Mouse (Mus musculus): ENCODE measurements around the gene Zfp609. TPM values are rescaled to one million over a fixed set of nuclear protein-coding genes. Genes with fewer than 3 reads are reported as not detected.
"Not testable (repeated sequence)": the region's sequence is repeated elsewhere in the genome, so short reads cannot be mapped to it uniquely, and the experiment has no call there.

The Zfp609 gene
- polyA plus RNA-seq, 1 experiment from 2014 or later = 8.5 TPM

- no peaks in the 10 kb centered on the region for H3K9me3 ChIP-seq (replicated peaks)
- H3K4me1 ChIP-seq = peaks cover 34% of the 10 kb centered on the region
- 57% methylated on average over 4 of the region's 4 CpGs for WGBS
- H3K27ac ChIP-seq (replicated peaks) = no peak overlapping the region
- H3K36me3 ChIP-seq = no peaks in the 10 kb centered on the region
- no peak overlapping the region for H3K4me2 ChIP-seq (replicated peaks)
- no peak; the same call in 1 of the 2 replicates for ATAC-seq (ENCODE audit: insufficient number of reproducible peaks, low FRiP score, low TSS enrichment, low read depth)
- H3K27me3 ChIP-seq = no peaks in the 10 kb centered on the region
- H3K9ac ChIP-seq = no peak overlapping the region
- H3K4me3 ChIP-seq (replicated peaks) = no peak overlapping the region
Observed at GRCm38 (mm10) chr9:65788556-65788955, 38.8 kb downstream of the Zfp609 start.

GRCm38 (mm10) chr9:65787829-65788344 lies 39.5 kb downstream of the Zfp609 start:
- Histone ChIP-seq H3K4me2 (replicated peaks) (no peak overlapping the region), H3K27ac (replicated peaks) (no peak overlapping the region), H3K36me3 (no peaks in the 10 kb centered on the region), H3K4me3 (replicated peaks) (no peak overlapping the region), H3K4me1 (peaks cover 34% of the 10 kb centered on the region), H3K9me3 (replicated peaks) (no peaks in the 10 kb centered on the region), H3K9ac (no peak overlapping the region), H3K27me3 (no peaks in the 10 kb centered on the region)
- 77% methylated on average over 4 of the region's 4 CpGs for WGBS
- ATAC-seq (ENCODE audit: insufficient number of reproducible peaks, low FRiP score, low TSS enrichment, low read depth) = no peak

- no peak overlapping the region for H3K9ac ChIP-seq
Observed at GRCm38 (mm10) chr9:65786885-65787787, 40.2 kb downstream of the Zfp609 start.

GRCm38 (mm10) chr9:65785772-65786368 lies 41.5 kb downstream of the Zfp609 start:
- no peak overlapping the region for H3K9ac ChIP-seq
- H3K27me3 ChIP-seq = no peaks in the 10 kb centered on the region
- no peaks in the 10 kb centered on the region for H3K9me3 ChIP-seq (replicated peaks)
- no peak for ATAC-seq (ENCODE audit: insufficient number of reproducible peaks, low FRiP score, low TSS enrichment, low read depth)
- 76% methylated on average over 4 of the region's 4 CpGs for WGBS
- H3K4me2 ChIP-seq (replicated peaks) = no peak overlapping the region
- H3K27ac ChIP-seq (replicated peaks) = no peak overlapping the region
- no peaks in the 10 kb centered on the region for H3K36me3 ChIP-seq
- peaks cover 21% of the 10 kb centered on the region for H3K4me1 ChIP-seq
- no peak overlapping the region for H3K4me3 ChIP-seq (replicated peaks)

More at GRCm38 (mm10) chr9:65786885-65787787, 40.2 kb downstream of the Zfp609 start:
- no peaks in the 10 kb centered on the region for H3K27me3 ChIP-seq
- no peak overlapping the region for H3K27ac ChIP-seq (replicated peaks)
- no peak overlapping the region for H3K4me3 ChIP-seq (replicated peaks)
- H3K36me3 ChIP-seq = no peaks in the 10 kb centered on the region
- no peak overlapping the region for H3K4me2 ChIP-seq (replicated peaks)
- peaks cover 33% of the 10 kb centered on the region for H3K4me1 ChIP-seq
- no peaks in the 10 kb centered on the region for H3K9me3 ChIP-seq (replicated peaks)
- WGBS = 65% methylated on average over 8 of the region's 8 CpGs
- ATAC-seq (ENCODE audit: insufficient number of reproducible peaks, low FRiP score, low TSS enrichment, low read depth) = no peak

- WGBS = 91% methylated on average over 3 of the region's 3 CpGs
- ATAC-seq (ENCODE audit: insufficient number of reproducible peaks, low FRiP score, low TSS enrichment, low read depth); H3K27me3 ChIP-seq; H3K9ac ChIP-seq; H3K36me3 ChIP-seq; H3K27ac ChIP-seq (replicated peaks); H3K4me3 ChIP-seq (replicated peaks); H3K9me3 ChIP-seq (replicated peaks); H3K4me2 ChIP-seq (replicated peaks): not testable (repeated sequence)
- H3K4me1 ChIP-seq = peaks cover 19% of the 10 kb centered on the region
Observed at GRCm38 (mm10) chr9:65779619-65780018, 47.7 kb downstream of the Zfp609 start.

GRCm38 (mm10) chr9:65776874-65777432 lies 50.4 kb downstream of the Zfp609 start:
- H3K27me3 ChIP-seq = no peaks in the 10 kb centered on the region
- peaks cover 13% of the 10 kb centered on the region for H3K4me1 ChIP-seq
- H3K27ac ChIP-seq (replicated peaks) = peak overlapping the region; percentile 78
- WGBS = 3% methylated on average over 1 of the region's 1 CpGs
- H3K4me2 ChIP-seq (replicated peaks) = no peak overlapping the region
- H3K9me3 ChIP-seq (replicated peaks) = no peaks in the 10 kb centered on the region
- H3K4me3 ChIP-seq (replicated peaks) = no peak overlapping the region
- ATAC-seq (ENCODE audit: insufficient number of reproducible peaks, low FRiP score, low TSS enrichment, low read depth) = no peak
- no peak overlapping the region for H3K9ac ChIP-seq
- H3K36me3 ChIP-seq = no peaks in the 10 kb centered on the region

GRCm38 (mm10) chr9:65776137-65776872 lies 51.1 kb downstream of the Zfp609 start:
- no peak for ATAC-seq (ENCODE audit: insufficient number of reproducible peaks, low FRiP score, low TSS enrichment, low read depth)
- H3K27ac ChIP-seq (replicated peaks) = peak overlapping the region; percentile 78
- no peak overlapping the region for H3K4me2 ChIP-seq (replicated peaks)
- H3K9me3 ChIP-seq (replicated peaks) = no peaks in the 10 kb centered on the region
- H3K9ac ChIP-seq = no peak overlapping the region
- WGBS = 24% methylated on average over 8 of the region's 8 CpGs
- H3K36me3 ChIP-seq = no peaks in the 10 kb centered on the region
- H3K4me1 ChIP-seq = peaks cover 15% of the 10 kb centered on the region
- H3K27me3 ChIP-seq = no peaks in the 10 kb centered on the region
- no peak overlapping the region for H3K4me3 ChIP-seq (replicated peaks)

- Histone ChIP-seq H3K4me1 (peaks cover 20% of the 10 kb centered on the region), H3K9ac (no peak overlapping the region), H3K36me3 (no peaks in the 10 kb centered on the region), H3K27me3 (no peaks in the 10 kb centered on the region), H3K9me3 (replicated peaks) (no peaks in the 10 kb centered on the region), H3K4me3 (replicated peaks) (no peak overlapping the region), H3K4me2 (replicated peaks) (no peak overlapping the region), H3K27ac (replicated peaks) (no peak overlapping the region)
- WGBS = 96% methylated on average over 7 of the region's 7 CpGs
- no peak for ATAC-seq (ENCODE audit: insufficient number of reproducible peaks, low FRiP score, low TSS enrichment, low read depth)
Observed at GRCm38 (mm10) chr9:65773783-65774182, 53.6 kb downstream of the Zfp609 start.

GRCm38 (mm10) chr9:65771011-65771664 lies 56.2 kb downstream of the Zfp609 start:
- no peak overlapping the region for H3K4me2 ChIP-seq (replicated peaks)
- ATAC-seq (ENCODE audit: insufficient number of reproducible peaks, low FRiP score, low TSS enrichment, low read depth) = no peak
- no peaks in the 10 kb centered on the region; the same call in 1 of the 2 replicates for H3K36me3 ChIP-seq
- peaks cover 8% of the 10 kb centered on the region; the same call in 1 of the 2 replicates for H3K4me1 ChIP-seq
- H3K27ac ChIP-seq (replicated peaks) = no peak overlapping the region
- no peaks in the 10 kb centered on the region for H3K27me3 ChIP-seq
- 38% methylated on average over 11 of the region's 11 CpGs for WGBS
- no peak overlapping the region for H3K9ac ChIP-seq
- no peaks in the 10 kb centered on the region for H3K9me3 ChIP-seq (replicated peaks)
- H3K4me3 ChIP-seq (replicated peaks) = no peak overlapping the region

GRCm38 (mm10) chr9:65762728-65763127 lies 64.6 kb downstream of the Zfp609 start:
- Histone ChIP-seq H3K4me2 (replicated peaks) (no peak overlapping the region), H3K9me3 (replicated peaks) (no peaks in the 10 kb centered on the region), H3K4me1 (0 out of 2 replicates have a peak, but pooled peaks cover 5% of the 10 kb centered on the region), H3K4me3 (replicated peaks) (no peak overlapping the region), H3K27me3 (no peaks in the 10 kb centered on the region), H3K27ac (replicated peaks) (no peak overlapping the region), H3K9ac (no peak overlapping the region), H3K36me3 (no peaks in the 10 kb centered on the region; the same call in 1 of the 2 replicates)
- WGBS = 80% methylated on average over 4 of the region's 4 CpGs
- ATAC-seq (ENCODE audit: insufficient number of reproducible peaks, low FRiP score, low TSS enrichment, low read depth) = no peak

Data from embryonic facial prominence, embryonic 15.5 days (tissue).